12 mouse cellular contexts compared by ENCODE assay signal in the genomic region with DNA sequence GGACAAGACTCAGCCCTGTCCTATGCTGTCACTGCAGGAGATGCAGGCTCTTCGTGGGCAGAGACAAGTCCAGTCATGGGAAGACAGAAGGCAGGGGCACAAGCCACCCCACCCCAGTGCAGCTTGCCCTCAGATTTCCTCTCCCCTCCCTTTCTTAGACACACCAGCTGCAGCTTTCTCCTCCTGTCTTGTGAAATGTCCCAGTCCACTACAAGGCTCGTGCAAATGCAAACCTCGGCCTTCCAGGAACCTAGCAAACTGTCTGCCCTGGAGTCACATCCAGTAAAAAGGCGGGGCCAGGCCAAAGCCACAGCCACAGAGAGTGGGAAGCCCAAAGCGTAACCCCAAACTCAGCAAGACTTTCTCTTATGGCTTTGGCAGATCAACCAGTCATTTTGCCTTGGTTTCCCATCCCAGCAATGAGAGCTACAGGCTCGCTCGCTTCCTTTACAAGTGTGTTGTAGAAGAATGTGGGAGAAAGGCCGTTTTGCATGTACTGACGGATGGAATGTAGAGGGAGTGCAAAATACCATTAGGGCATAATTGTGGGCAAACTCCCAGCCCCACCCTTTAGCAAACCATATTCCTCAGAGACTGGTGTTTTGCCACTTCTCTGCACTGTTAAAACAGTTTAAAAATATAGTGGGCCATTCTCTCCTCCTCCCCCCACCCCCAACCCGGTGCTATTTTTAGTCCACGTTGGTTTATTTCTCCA.
A peak's percentile ranks its signal among the peaks of the same experiment; 100 is the strongest.
DNase-seq lines count a peak whose midpoint lies in the region; ATAC-seq and TF ChIP-seq lines count a peak whose summit lies in the region.
"Had no signal": no experiment of that assay in that cellular context is flagged by ENCODE, and none has a peak within 500 bp of the region (broad histone marks: within the 10 kb centered on the region; RNA-seq: fewer than 3 reads in every experiment).

No protein-coding gene starts in this region.

- no peak for TF ChIP-seq EP300 in stomach, postnatal 0 days (optimal IDR thresholded peaks at IDR 0.05)

- WGBS in intestine, embryonic 16.5 days: 51% methylated on average over 11 of the region's 11 CpGs
- 46% methylated on average over 11 of the region's 11 CpGs for WGBS in stomach, postnatal 0 days

- intact Hi-C loops in gastrocnemius, adult 2 months (cut with DNase I): no loop called here
- intact Hi-C loops in gastrocnemius, postnatal 14 days (cut with DNase I; ENCODE audit: low total_unique reads): no loop called here

- peaks cover 12% of the 10 kb centered on the region for H3K4me1 ChIP-seq in intestine, embryonic 16.5 days (ENCODE audit: control insufficient read depth, insufficient read depth, low read length)
- H3K4me1 ChIP-seq in stomach, postnatal 0 days (replicated peaks; ENCODE audit: control insufficient read depth, insufficient read depth): 0 out of 2 replicates have a peak, but pooled peaks cover 2% of the 10 kb centered on the region

- no peak overlapping the region for H3K4me2 ChIP-seq in intestine, embryonic 16.5 days (ENCODE audit: low read depth, low read length)
- H3K4me2 ChIP-seq in stomach, postnatal 0 days (replicated peaks; ENCODE audit: low read depth): no peak overlapping the region

- no peaks in the 10 kb centered on the region for H3K27me3 ChIP-seq in intestine, embryonic 16.5 days (replicated peaks; ENCODE audit: control insufficient read depth, insufficient read depth, low read length)
- no peaks in the 10 kb centered on the region for H3K27me3 ChIP-seq in stomach, postnatal 0 days (ENCODE audit: control insufficient read depth, insufficient read depth, low read length)

- no peaks in the 10 kb centered on the region for H3K36me3 ChIP-seq in intestine, embryonic 16.5 days (ENCODE audit: control insufficient read depth, insufficient read depth, low read length)
- H3K36me3 ChIP-seq in stomach, postnatal 0 days (ENCODE audit: control insufficient read depth, insufficient read depth, low read length): no peaks in the 10 kb centered on the region

- ATAC-seq in intestine, embryonic 16.5 days: peak; percentile 26; the same call in 1 of the 2 replicates
- peak; percentile 57 for ATAC-seq in stomach, postnatal 0 days (ENCODE audit: low FRiP score, low TSS enrichment)

- no peak overlapping the region for H3K9ac ChIP-seq in intestine, embryonic 16.5 days (ENCODE audit: low read depth, low read length)
- H3K9ac ChIP-seq in stomach, postnatal 0 days (ENCODE audit: low read length): no peak overlapping the region

- peak overlapping the region; percentile 80 for H3K27ac ChIP-seq in gastrocnemius, adult 2 months
- H3K27ac ChIP-seq in intestine, embryonic 16.5 days (ENCODE audit: low read length): no peak overlapping the region
- H3K27ac ChIP-seq in stomach, postnatal 0 days (replicated peaks): no peak overlapping the region; the same call in 1 of the 2 replicates

- H3K4me3 ChIP-seq in gastrocnemius, adult 2 months: no peak overlapping the region
- no peak overlapping the region for H3K4me3 ChIP-seq in intestine, embryonic 16.5 days (ENCODE audit: low read length)
- H3K4me3 ChIP-seq in stomach, postnatal 0 days (ENCODE audit: low read depth, low read length): no peak overlapping the region

- H3K9me3 ChIP-seq in intestine, embryonic 16.5 days (ENCODE audit: control insufficient read depth, low read length): no peaks in the 10 kb centered on the region
- no peaks in the 10 kb centered on the region for H3K9me3 ChIP-seq in stomach, postnatal 0 days (ENCODE audit: control insufficient read depth, low read length)

- no peak for TF ChIP-seq CTCF in gastrocnemius, adult 2 months (IDR thresholded peaks at IDR 0.05)
- no peak for TF ChIP-seq CTCF in stomach, postnatal 0 days (IDR thresholded peaks at IDR 0.05; ENCODE audit: low read depth)

- no peak for DNase-seq in gastrocnemius, adult 2 months
- no peak for DNase-seq in gastrocnemius, postnatal 14 days
- DNase-seq in thymus, postnatal 25 days: peak; percentile 12
- DNase-seq in thymus, postnatal 4 days: no peak
- no peak for DNase-seq in stomach, postnatal 0 days (ENCODE audit: low spot score)
- no peak for DNase-seq in left cerebral cortex, adult 11 months (ENCODE audit: low spot score)
- DNase-seq in layer of hippocampus, postnatal 25 days (ENCODE audit: extremely low spot score in 1 of 2, low spot score in 1 of 2): no peak
- DNase-seq: adrenal gland, adult 8-10 months; kidney, adult 2 months; left cerebral cortex, postnatal 4 days; midbrain, embryonic 14.5 days had no signal
